Mouse (Mus musculus) hindbrain, embryonic 16.5 days (tissue): ENCODE measurements around the gene Cldn34d. TPM values are rescaled to one million over a fixed set of nuclear protein-coding genes. Genes with fewer than 3 reads are reported as not detected.

Source experiments
- ATAC-seq: fragments of 200-750 bp; cut with Nextera tagmentation; 2 replicates; pipeline ENCODE4 v1.8.0; 2017; ENCODE audit warnings: moderate TSS enrichment, moderate library complexity
- H3K27ac ChIP-seq: fragments of 300-500 bp; sonication (generic); 2 replicates; pipeline ENCODE4 v1.5.1; 2014; ENCODE audit warnings: low read depth, mild to moderate bottlenecking, control low read depth, low read length, moderate library complexity
- H3K27me3 ChIP-seq: fragments of 300-500 bp; sonication (generic); replicated peaks from 2 replicates; pipeline ENCODE4 v1.6.1; 2014; ENCODE audit warnings: low read length; ENCODE audit not compliant: control insufficient read depth, insufficient read depth
- H3K36me3 ChIP-seq: fragments of 300-500 bp; sonication (generic); 2 replicates; pipeline ENCODE4 v1.6.1; 2014; ENCODE audit warnings: mild to moderate bottlenecking, low read length, moderate library complexity, mixed read lengths; ENCODE audit not compliant: control insufficient read depth, insufficient read depth
- H3K4me1 ChIP-seq: fragments of 300-500 bp; sonication (generic); 2 replicates; pipeline ENCODE4 v1.6.1; 2014; ENCODE audit warnings: low read depth, low read length; ENCODE audit not compliant: control insufficient read depth, insufficient read depth
- H3K4me2 ChIP-seq: fragments of 300-500 bp; sonication (generic); 2 replicates; pipeline ENCODE4 v1.6.1; 2014; ENCODE audit warnings: mild to moderate bottlenecking, low read length, control low read depth, moderate library complexity
- H3K4me3 ChIP-seq: fragments of 300-500 bp; sonication (generic); 2 replicates; pipeline ENCODE4 v1.5.1; 2014; ENCODE audit warnings: mild to moderate bottlenecking, low read length, control low read depth, moderate library complexity
- H3K9ac ChIP-seq: fragments of 300-500 bp; sonication (generic); 2 replicates; pipeline ENCODE4 v1.6.1; 2014; ENCODE audit warnings: low read depth, mild to moderate bottlenecking, control low read depth, low read length, moderate library complexity
- H3K9me3 ChIP-seq: fragments of 300-500 bp; sonication (generic); 2 replicates; pipeline ENCODE4 v1.6.1; 2014; ENCODE audit warnings: mild to moderate bottlenecking, low read length, moderate library complexity; ENCODE audit not compliant: control insufficient read depth
- WGBS: fragments of 180-500 bp; shearing (Covaris S2); extraction: QIAGEN DNeasy Blood & Tissue Kit; methylation state at CpG from one replicate; pipeline ENCODE4 v1.1.7; 2014; 5-methylcytosine and 5-hydroxymethylcytosine counted together
- polyA plus RNA-seq: library from polyadenylated mRNA; unstranded; fragments of >200 nt; fragmentation: Nextera tagmentation; extraction: Ambion mirVana; gene quantifications from 2 replicates; pipeline ENCODE4 v1.2.1, GENCODE M21; 2015

The Cldn34d gene
- polyA plus RNA-seq = not detected in 2 replicates

DNA sequence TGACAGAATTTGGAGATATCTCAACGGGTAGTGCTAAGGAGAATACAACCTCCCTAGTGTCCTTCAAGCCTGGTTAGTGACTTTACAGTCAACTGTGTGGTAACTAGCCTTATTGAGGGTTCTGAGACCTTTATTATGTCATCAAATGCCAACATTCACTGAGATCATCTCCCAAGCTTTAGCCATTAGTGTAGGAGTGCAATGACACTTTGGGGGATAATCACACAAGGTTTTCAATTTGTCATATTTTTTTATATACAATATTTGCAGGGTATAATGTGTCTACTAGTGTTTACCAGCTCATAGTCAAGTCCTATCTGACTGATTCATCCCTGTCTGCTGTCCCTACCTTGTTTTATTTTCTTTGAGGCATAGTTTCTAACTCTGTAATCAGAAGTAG, at the start of gene Cldn34d:
Cldn34d (minus strand) TSS at position 101 of the 400 bp plus-strand sequence.
- WGBS = 80% methylated on average over 1 of the region's 1 CpGs
- Histone ChIP-seq H3K4me2 (no peak within 1 kb of the TSS), H3K27ac (no peak within 1 kb of the TSS), H3K9me3 (no peaks in the 10 kb centered on the region), H3K27me3 (no peaks in the 10 kb centered on the region), H3K36me3 (no peaks in the 10 kb centered on the region), H3K4me3 (no peak within 1 kb of the TSS), H3K9ac (no peak within 1 kb of the TSS), H3K4me1 (no peaks in the 10 kb centered on the region)
- ATAC-seq = no peak

DNA sequence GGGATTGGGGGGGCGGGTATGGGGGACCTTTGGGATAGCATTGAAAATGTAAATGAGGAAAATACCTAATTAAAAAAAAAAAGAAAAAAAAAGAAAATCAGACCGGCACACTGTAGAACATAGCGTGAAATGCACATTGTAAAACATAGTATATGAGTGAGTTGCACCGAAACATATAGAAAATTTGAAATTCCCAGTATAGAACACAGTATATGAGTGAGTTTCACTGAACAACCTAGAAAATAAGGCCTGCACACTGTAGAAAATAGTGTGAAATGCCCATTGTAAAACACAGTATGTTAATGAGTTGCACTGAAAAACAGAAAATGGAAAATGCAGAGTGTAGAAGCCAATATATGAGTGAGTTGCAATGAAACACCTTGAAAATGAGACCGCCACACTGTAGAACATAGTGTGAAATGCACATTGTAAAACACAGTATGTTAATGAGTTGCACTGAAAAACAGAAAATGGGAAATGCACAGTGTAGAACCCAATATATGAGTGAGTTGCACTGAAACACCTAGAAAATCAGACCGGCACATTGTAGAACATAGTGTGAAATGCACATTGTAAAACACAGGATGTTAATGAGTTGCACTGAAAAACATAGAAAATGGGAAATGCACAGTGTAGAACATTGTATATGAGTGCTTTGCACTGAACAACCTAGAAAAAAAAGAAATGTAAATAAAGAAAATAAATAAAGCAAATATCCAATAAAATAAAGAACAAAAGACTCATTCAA, 4.1 kb downstream of the Cldn34d start:
- ATAC-seq = peak; percentile 100
- no peak overlapping the region for H3K27ac ChIP-seq
- no peaks in the 10 kb centered on the region for H3K9me3 ChIP-seq
- no peak overlapping the region for H3K9ac ChIP-seq
- WGBS = 53% methylated on average over 5 of the region's 6 CpGs
- H3K4me2 ChIP-seq = no peak overlapping the region
- no peaks in the 10 kb centered on the region for H3K27me3 ChIP-seq
- no peak overlapping the region for H3K4me3 ChIP-seq
- H3K4me1 ChIP-seq = no peaks in the 10 kb centered on the region
- no peaks in the 10 kb centered on the region for H3K36me3 ChIP-seq

Other genes with a start within 250 kb of the Cldn34d start
- gene Cldn34b4, start 209.6 kb downstream of the Cldn34d start, polyA plus RNA-seq = not detected in 2 replicates